Mouse (Mus musculus): ENCODE measurements around the gene Klra17. TPM values are rescaled to one million over a fixed set of nuclear protein-coding genes. Genes with fewer than 3 reads are reported as not detected.

Gene Klra17
- polyA plus RNA-seq, 1 experiment from 2014 or later = not detected

Other genes starting within 250 kb of the Klra17 start
- gene Klrc3, start 233.3 kb downstream of the Klra17 start, polyA plus RNA-seq (2014; fragmentation: Nextera tagmentation; extraction: Ambion mirVana) = not detected in 2 replicates
- gene Klrc2, start 216.0 kb downstream of the Klra17 start, polyA plus RNA-seq (2014; fragmentation: Nextera tagmentation; extraction: Ambion mirVana) = not detected in 2 replicates
- not detected in 2 replicates for gene Klrc1, start 197.7 kb downstream of the Klra17 start, polyA plus RNA-seq (2014; fragmentation: Nextera tagmentation; extraction: Ambion mirVana)
- gene Klri1, start 159.5 kb downstream of the Klra17 start, polyA plus RNA-seq (2014; fragmentation: Nextera tagmentation; extraction: Ambion mirVana) = not detected in 2 replicates
- gene Klri2, start 136.2 kb downstream of the Klra17 start, polyA plus RNA-seq (2014; fragmentation: Nextera tagmentation; extraction: Ambion mirVana) = not detected in 2 replicates
- gene Gm156, start 92.4 kb downstream of the Klra17 start, polyA plus RNA-seq (2014; fragmentation: Nextera tagmentation; extraction: Ambion mirVana) = not detected in 2 replicates
- gene Gm17631, start 14.0 kb downstream of the Klra17 start, polyA plus RNA-seq (2014; fragmentation: Nextera tagmentation; extraction: Ambion mirVana) = not detected in 2 replicates
- gene Klra5, start 41.0 kb upstream of the Klra17 start, polyA plus RNA-seq (2014; fragmentation: Nextera tagmentation; extraction: Ambion mirVana) = not detected in 2 replicates
- gene Klra6, start 150.3 kb upstream of the Klra17 start, polyA plus RNA-seq (2014; fragmentation: Nextera tagmentation; extraction: Ambion mirVana) = not detected in 2 replicates
- gene Klra4, start 190.6 kb upstream of the Klra17 start, polyA plus RNA-seq (2014; fragmentation: Nextera tagmentation; extraction: Ambion mirVana) = 0.17 TPM in 1 of 2 replicates, not detected in the other